Mouse (Mus musculus) common myeloid progenitor, adult 5-6 weeks (primary cell): ENCODE measurements around the gene Dytn. TPM values are rescaled to one million over a fixed set of nuclear protein-coding genes. Genes with fewer than 3 reads are reported as not detected.

Experiments
- ATAC-seq: replicated peaks from 2 replicates; pipeline ENCODE4 v1.8.0; 2016; ENCODE audit warnings: low read depth, mild to moderate bottlenecking, moderate TSS enrichment, inconsistent platforms; ENCODE audit not compliant: poor library complexity, severe bottlenecking
- total RNA-seq: library from RNA; stranded (forward); fragments of 200-1000, 187-1606 nt; gene quantifications from 2 replicates; pipeline ENCODE4 v1.2.3, GENCODE M21; 2017

Gene Dytn
- total RNA-seq, 1 experiment from 2014 or later: not detected

- ATAC-seq: no peak
Measured at GRCm38 (mm10) chr1:63603870-63604500, 82.7 kb downstream of the Dytn start.

- no peak for ATAC-seq
Measured at GRCm38 (mm10) chr1:63586869-63587268, 99.9 kb downstream of the Dytn start.

GRCm38 (mm10) chr1:63579153-63579552, 107.6 kb downstream of the Dytn start:
- no peak for ATAC-seq

- ATAC-seq: no peak
Measured at GRCm38 (mm10) chr1:63576803-63577202, 109.9 kb downstream of the Dytn start.

GRCm38 (mm10) chr1:63573864-63574611, 112.7 kb downstream of the Dytn start:
- no peak for ATAC-seq

GRCm38 (mm10) chr1:63573432-63573831, 113.3 kb downstream of the Dytn start:
- ATAC-seq: no peak

Other genes starting within 250 kb of the Dytn start
- gene Adam23, start 241.0 kb downstream of the Dytn start, total RNA-seq: not detected in 2 replicates
- not detected in 2 replicates for gene Gm39653, start 71.0 kb downstream of the Dytn start, total RNA-seq
- not detected in 2 replicates for gene Mdh1b, start 43.4 kb upstream of the Dytn start, total RNA-seq
- 30.0 and 38.2 TPM in 2 replicates for gene Fastkd2, start 43.7 kb upstream of the Dytn start, total RNA-seq
- not detected in 2 replicates for gene 4933402D24Rik, start 82.3 kb upstream of the Dytn start, total RNA-seq